Mouse (Mus musculus) A20 (cell line): ENCODE results near the gene Lrrc55.

Experiments used
- DNase-seq: peaks from one replicate; pipeline ENCODE4 v3.0.0-alpha.2; 2011; ENCODE audit warnings: low read depth, low spot score

Lrrc55 gene

DNA sequence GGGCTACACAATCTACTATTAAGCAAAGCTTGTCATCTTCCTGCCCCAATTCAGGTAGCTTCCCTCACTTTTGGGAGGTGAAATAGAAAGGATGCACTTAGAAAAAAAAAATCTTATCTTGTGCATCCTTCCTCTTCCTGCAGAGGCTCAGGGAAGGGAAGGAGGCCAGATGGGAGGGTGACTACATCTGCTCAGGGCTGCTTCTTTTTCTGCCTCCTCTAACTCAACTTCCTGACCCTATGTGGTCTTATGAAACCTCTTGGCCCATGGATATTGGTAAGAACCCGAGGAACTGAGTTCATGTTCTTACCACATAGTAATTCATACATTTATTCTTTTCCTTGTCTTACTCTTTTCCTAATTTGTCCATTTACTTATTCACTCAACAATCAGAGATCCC is 61.9 kb downstream of the Lrrc55 start:
- DNase-seq = no peak

DNA sequence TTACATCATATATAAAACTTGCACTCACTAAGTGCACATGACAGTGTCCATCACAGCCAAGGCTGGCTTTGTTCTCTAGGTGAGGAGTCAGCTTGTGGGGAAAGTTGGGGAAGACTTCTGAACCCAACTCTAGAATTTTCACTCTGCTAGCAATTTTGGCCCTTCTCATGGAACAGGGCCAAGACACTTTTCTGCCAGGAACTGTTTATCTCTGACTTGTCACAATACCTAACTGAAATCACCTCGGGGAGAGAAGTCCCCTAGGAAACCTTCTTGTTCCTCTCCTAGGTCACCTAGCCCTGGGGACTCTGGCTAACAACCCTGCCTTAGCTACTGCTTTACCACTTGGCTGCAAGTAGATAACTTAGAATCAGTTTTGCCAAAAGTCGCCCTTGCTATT is 64.8 kb downstream of the Lrrc55 start:
- DNase-seq = no peak

DNA sequence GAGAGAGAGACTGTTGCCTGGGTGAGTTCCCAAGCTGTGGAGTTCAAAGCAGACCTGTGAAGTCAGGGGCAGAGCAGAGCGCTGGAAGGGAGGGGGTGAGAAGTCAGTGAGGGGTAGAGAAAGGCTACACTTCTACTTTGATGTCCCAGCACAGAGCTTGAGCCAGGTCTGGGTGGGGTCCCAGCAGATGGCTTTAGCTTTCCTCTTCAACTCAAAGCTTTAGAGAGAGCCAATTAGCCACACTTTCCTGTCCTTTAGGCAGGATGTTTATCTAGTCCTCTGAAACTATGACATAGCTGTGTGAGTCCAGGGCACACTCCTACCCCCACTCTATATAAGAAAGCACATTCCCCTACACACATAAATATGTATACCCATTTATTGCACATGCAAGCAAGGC is 65.3 kb downstream of the Lrrc55 start:
- DNase-seq = no peak

DNA sequence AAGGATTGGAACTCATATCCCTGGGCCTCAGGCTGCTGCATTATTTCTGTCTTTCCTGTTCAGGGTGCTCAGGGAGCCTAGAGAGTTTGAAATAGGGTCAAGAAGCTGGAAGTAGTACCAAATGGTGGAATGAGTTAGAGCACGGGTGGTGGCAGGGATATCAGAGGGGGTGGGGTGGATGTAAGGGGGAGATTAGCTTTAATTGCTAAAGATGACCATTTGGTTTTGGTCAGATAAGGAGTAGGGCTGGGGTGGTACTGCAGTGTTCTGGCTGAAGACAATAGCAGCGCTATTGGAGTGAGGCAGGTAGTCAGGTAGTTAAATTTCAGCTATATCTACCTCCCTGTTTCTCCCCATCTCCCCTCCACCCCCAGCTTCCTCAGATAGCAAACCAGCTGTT is 65.8 kb downstream of the Lrrc55 start:
- no peak for DNase-seq

DNA sequence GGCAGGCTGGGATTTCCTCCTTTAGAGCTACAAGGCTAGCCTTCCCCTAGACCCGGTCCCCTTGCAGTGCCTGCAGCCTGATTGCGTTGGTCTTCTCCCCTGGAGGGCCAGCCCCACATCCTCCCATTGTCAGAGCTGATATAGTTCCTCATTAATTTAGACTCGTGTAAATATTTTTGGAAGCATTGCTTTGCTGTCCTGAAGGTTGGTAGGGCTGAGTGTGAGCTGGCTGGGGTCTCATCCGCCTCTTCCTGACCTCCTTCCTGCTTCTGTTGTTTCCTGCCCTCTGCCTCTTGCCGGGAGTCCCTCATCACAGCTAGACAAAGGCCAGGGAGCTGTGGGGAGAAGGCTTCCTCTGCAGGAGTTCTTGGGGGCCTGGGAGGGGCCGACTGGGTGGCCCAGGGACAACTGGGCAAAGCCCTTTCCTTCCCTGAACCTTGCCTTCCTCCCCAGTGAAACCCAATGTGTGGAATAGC is 67.5 kb downstream of the Lrrc55 start:
- DNase-seq = no peak

DNA sequence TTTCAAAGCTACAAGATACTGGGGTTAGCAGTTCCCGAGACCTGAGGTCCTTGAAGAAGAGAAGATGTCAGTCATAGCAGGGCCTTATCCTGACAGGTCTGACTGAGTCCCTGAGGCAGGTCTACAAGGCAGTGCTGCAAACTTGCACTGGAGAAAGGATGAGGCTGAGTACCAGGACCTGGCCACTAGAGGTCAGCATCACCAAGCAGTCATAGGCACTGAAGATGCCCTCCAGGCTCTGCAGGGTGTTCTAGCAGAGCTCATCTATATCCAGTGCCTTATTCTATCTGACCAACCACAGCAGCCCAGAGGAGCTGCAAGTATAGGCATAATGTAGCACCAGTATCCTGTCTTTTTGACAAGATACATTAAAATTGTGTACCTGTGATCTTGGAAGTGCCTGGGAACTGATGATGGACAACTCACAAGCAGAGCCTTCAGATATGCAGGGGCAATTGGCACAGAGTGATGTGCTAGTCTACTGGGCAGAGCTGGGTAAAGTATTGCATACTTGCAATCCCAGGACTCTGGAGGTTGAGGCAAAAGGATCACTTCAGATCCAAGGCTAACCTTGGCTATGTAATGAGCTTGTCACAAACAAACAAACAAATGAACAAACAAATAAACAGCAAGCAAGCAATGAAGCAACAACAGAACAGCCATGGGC is 73.0 kb downstream of the Lrrc55 start:
- peak; percentile 53 for DNase-seq

DNA sequence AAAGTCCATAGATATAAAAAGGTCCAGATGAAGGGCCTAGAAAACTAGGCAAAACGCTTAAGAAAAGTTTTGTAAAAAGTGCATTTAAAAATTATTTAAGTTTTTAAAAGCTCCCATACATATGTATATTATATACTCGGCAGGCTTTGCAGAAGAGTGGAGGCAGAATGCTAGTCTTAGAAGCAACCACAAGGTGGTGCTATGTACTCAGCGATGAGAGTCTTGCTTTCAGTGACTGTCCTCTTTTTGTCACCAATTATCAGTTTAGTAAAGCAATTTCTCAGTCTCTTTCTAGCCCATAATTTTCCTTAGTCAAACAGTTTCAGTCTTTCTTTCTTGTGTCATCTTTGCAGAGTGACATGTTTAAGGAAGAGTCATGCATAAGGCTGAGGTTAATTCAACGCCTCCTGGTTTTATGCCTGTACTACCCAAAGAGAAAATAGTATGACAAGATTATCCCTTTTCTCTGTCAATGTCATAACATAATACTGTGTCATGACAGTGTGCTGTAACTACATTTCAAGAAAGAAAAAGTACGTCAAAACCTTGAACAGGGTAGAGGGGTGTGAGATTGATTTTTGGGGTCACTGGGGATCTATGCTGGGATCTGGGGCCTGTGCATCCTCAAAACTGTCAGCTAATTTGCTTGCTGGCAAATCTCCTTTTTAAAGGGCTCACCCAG is 73.7 kb downstream of the Lrrc55 start:
- DNase-seq = peak; percentile 61
